Mouse (Mus musculus): ENCODE measurements at regions not wholly inside any gene's neighbourhood (a gene's known extent, or its start where the extent isn't known, plus 50 kb on each side); places are given as distances from the start of the nearest gene placed in this dataset.

GRCm38 (mm10) chr13:99814801-99815200 is 86.1 kb downstream of the Cartpt start:
- H3K9ac ChIP-seq (ENCODE audit: control insufficient read depth, low read depth, low read length, poor library complexity, severe bottlenecking) = no peak overlapping the region
- no peaks in the 10 kb centered on the region for H3K9me3 ChIP-seq (replicated peaks; ENCODE audit: insufficient read depth, low read length)
- no peak for DNase-seq (ENCODE audit: low read depth, low spot score)
- H3K4me1 ChIP-seq (ENCODE audit: control insufficient read depth in 1 of 2, insufficient read depth in 2 of 2, low read length in 2 of 2) = no peaks in the 10 kb centered on the region
- H3K27me3 ChIP-seq (ENCODE audit: control insufficient read depth in 1 of 2, insufficient read depth in 2 of 2, low read length in 2 of 2) = no peaks in the 10 kb centered on the region
- no peaks in the 10 kb centered on the region for H3K36me3 ChIP-seq (ENCODE audit: control insufficient read depth in 1 of 2, insufficient read depth in 2 of 2, low read length in 2 of 2)
- H3K4me3 ChIP-seq (ENCODE audit: control insufficient read depth in 1 of 2, insufficient read depth in 1 of 2, low read depth in 2 of 2, low read length in 2 of 2) = no peak overlapping the region
- H3K27ac ChIP-seq (ENCODE audit: control insufficient read depth, low read depth, low read length) = no peak overlapping the region
- TF ChIP-seq NELFE (IDR thresholded peaks at IDR 0.05; ENCODE audit: low read depth, low read length) = no peak
- no peak for TF ChIP-seq POLR2A (IDR thresholded peaks at IDR 0.05; ENCODE audit: control insufficient read depth in 1 of 2, insufficient read depth in 1 of 2, low read depth in 1 of 2, low read length in 2 of 2, poor library complexity in 1 of 2)
- H3K79me2 ChIP-seq (ENCODE audit: control insufficient read depth, insufficient read depth, low read length, poor library complexity) = no peaks in the 10 kb centered on the region

GRCm38 (mm10) chr13:99814033-99814556 is 86.8 kb downstream of the Cartpt start:
- H3K9me3 ChIP-seq (replicated peaks; ENCODE audit: insufficient read depth, low read length) = no peaks in the 10 kb centered on the region
- H3K4me3 ChIP-seq (ENCODE audit: control insufficient read depth in 1 of 2, insufficient read depth in 1 of 2, low read depth in 2 of 2, low read length in 2 of 2) = no peak overlapping the region
- TF ChIP-seq GABPA (IDR thresholded peaks at IDR 0.05; ENCODE audit: low read depth, low read length) (no peak), RAD21 (IDR thresholded peaks at IDR 0.05; ENCODE audit: low read depth, low read length) (no peak), NELFE (IDR thresholded peaks at IDR 0.05; ENCODE audit: low read depth, low read length) (no peak), POLR2AphosphoS5 (IDR thresholded peaks at IDR 0.05; ENCODE audit: borderline replicate concordance, low read depth, low read length) (no peak), TBP (IDR thresholded peaks at IDR 0.05; ENCODE audit: low read depth, low read length) (no peak), MAZ (IDR thresholded peaks at IDR 0.05; ENCODE audit: low read depth, low read length) (no peak)
- H3K36me3 ChIP-seq (ENCODE audit: control insufficient read depth in 1 of 2, insufficient read depth in 2 of 2, low read length in 2 of 2) = no peaks in the 10 kb centered on the region
- H3K27ac ChIP-seq (ENCODE audit: control insufficient read depth, low read depth, low read length) = no peak overlapping the region
- DNase-seq (ENCODE audit: low read depth, low spot score) = no peak
- H3K9ac ChIP-seq (ENCODE audit: control insufficient read depth, low read depth, low read length, poor library complexity, severe bottlenecking) = no peak overlapping the region
- no peaks in the 10 kb centered on the region for H3K27me3 ChIP-seq (ENCODE audit: control insufficient read depth in 1 of 2, insufficient read depth in 2 of 2, low read length in 2 of 2)
- H3K4me1 ChIP-seq (ENCODE audit: control insufficient read depth in 1 of 2, insufficient read depth in 2 of 2, low read length in 2 of 2) = no peaks in the 10 kb centered on the region
- H3K79me2 ChIP-seq (ENCODE audit: control insufficient read depth, insufficient read depth, low read length, poor library complexity) = no peaks in the 10 kb centered on the region

- 0 out of 4 replicates have a peak, but pooled peaks cover 0 to 1% of the 10 kb centered on the region in 2 experiments for H3K27me3 ChIP-seq (ENCODE audit: control insufficient read depth in 1 of 2, insufficient read depth in 2 of 2, low read length in 2 of 2)
- no peak overlapping the region for H3K4me3 ChIP-seq (ENCODE audit: control insufficient read depth in 1 of 2, insufficient read depth in 1 of 2, low read depth in 2 of 2, low read length in 2 of 2)
- H3K9ac ChIP-seq (ENCODE audit: control insufficient read depth, low read depth, low read length, poor library complexity, severe bottlenecking) = no peak overlapping the region
- H3K36me3 ChIP-seq (ENCODE audit: control insufficient read depth in 1 of 2, insufficient read depth in 2 of 2, low read length in 2 of 2) = no peaks in the 10 kb centered on the region
- TF ChIP-seq TBP (IDR thresholded peaks at IDR 0.05; ENCODE audit: low read depth, low read length) = no peak
- no peak for TF ChIP-seq RCOR1 (IDR thresholded peaks at IDR 0.05; ENCODE audit: low read depth, low read length)
- no peak for TF ChIP-seq USF2 (IDR thresholded peaks at IDR 0.05; ENCODE audit: borderline replicate concordance in 1 of 2, insufficient read depth in 1 of 2, low read depth in 1 of 2, low read length in 2 of 2)
- TF ChIP-seq GATA1 (IDR thresholded peaks at IDR 0.05; ENCODE audit: low read depth, low read length) = no peak
- no peak for TF ChIP-seq RAD21 (IDR thresholded peaks at IDR 0.05; ENCODE audit: low read depth, low read length)
- TF ChIP-seq ZNF384 (IDR thresholded peaks at IDR 0.05; ENCODE audit: low read depth, low read length) = no peak
- TF ChIP-seq CTCF (IDR thresholded peaks at IDR 0.05 in 2 of 3, conservative IDR thresholded peaks at IDR 0.05 in 1 of 3; ENCODE audit: control insufficient read depth in 1 of 3, insufficient read depth in 1 of 3, low read depth in 2 of 3, low read length in 3 of 3, poor library complexity in 1 of 3, severe bottlenecking in 1 of 3) = no peak
- TF ChIP-seq ZC3H11A (IDR thresholded peaks at IDR 0.05; ENCODE audit: low read depth, low read length) = no peak
- TF ChIP-seq MYB (IDR thresholded peaks at IDR 0.05; ENCODE audit: low read depth, low read length) = no peak
- TF ChIP-seq POLR2A (IDR thresholded peaks at IDR 0.05; ENCODE audit: control insufficient read depth in 1 of 2, insufficient read depth in 1 of 2, low read depth in 1 of 2, low read length in 2 of 2, poor library complexity in 1 of 2) = no peak
- no peak for TF ChIP-seq SMC3 (IDR thresholded peaks at IDR 0.05; ENCODE audit: low read depth, low read length)
- no peak for TF ChIP-seq KAT2A (conservative IDR thresholded peaks at IDR 0.05; ENCODE audit: low read depth, low read length)
- TF ChIP-seq ELF1 (IDR thresholded peaks at IDR 0.05; ENCODE audit: low read depth, low read length) = no peak
- TF ChIP-seq UBTF (IDR thresholded peaks at IDR 0.05; ENCODE audit: borderline replicate concordance, insufficient read depth, low read depth, low read length) = no peak
- no peak for TF ChIP-seq BHLHE40 (IDR thresholded peaks at IDR 0.05; ENCODE audit: borderline replicate concordance, low read depth, low read length)
- no peak for TF ChIP-seq E2F4 (IDR thresholded peaks at IDR 0.05; ENCODE audit: borderline replicate concordance, low read depth, low read length)
- no peak for TF ChIP-seq HCFC1 (IDR thresholded peaks at IDR 0.05; ENCODE audit: low read depth, low read length)
- TF ChIP-seq CHD2 (IDR thresholded peaks at IDR 0.05; ENCODE audit: low read length) = no peak
- TF ChIP-seq MAFK (IDR thresholded peaks at IDR 0.05; ENCODE audit: borderline replicate concordance, low read depth, low read length) = no peak
- H3K4me1 ChIP-seq (ENCODE audit: control insufficient read depth in 1 of 2, insufficient read depth in 2 of 2, low read length in 2 of 2) = no peaks in the 10 kb centered on the region
- H3K9me3 ChIP-seq (replicated peaks; ENCODE audit: insufficient read depth, low read length) = no peaks in the 10 kb centered on the region
- no peak for DNase-seq (ENCODE audit: low read depth, low spot score)
- H3K27ac ChIP-seq (ENCODE audit: control insufficient read depth, low read depth, low read length) = no peak overlapping the region
- no peaks in the 10 kb centered on the region for H3K79me2 ChIP-seq (ENCODE audit: control insufficient read depth, insufficient read depth, low read length, poor library complexity)
Observed at GRCm38 (mm10) chr13:99794448-99794847, 106.4 kb downstream of the Cartpt start.
